Mouse (Mus musculus) lung, postnatal 4 days (tissue): ENCODE results near the gene C8b.

Experiments
- DNase-seq, 2 experiments: peaks; one replicate each; pipeline ENCODE4 v3.0.0; 2021

The C8b gene

GRCm38 (mm10) chr4:104813617-104814016 lies 47.5 kb downstream of the C8b start:
- DNase-seq: no peak

- no peak for DNase-seq
Measured at GRCm38 (mm10) chr4:104816519-104817232, 50.6 kb downstream of the C8b start.

- peak in 1 of 2 experiments; percentile 5 for DNase-seq
Measured at GRCm38 (mm10) chr4:104817509-104817908, 51.4 kb downstream of the C8b start.

- no peak for DNase-seq
Measured at GRCm38 (mm10) chr4:104818986-104819385, 52.9 kb downstream of the C8b start.

- no peak for DNase-seq
Measured at GRCm38 (mm10) chr4:104819891-104820290, 53.8 kb downstream of the C8b start.

- DNase-seq: no peak
Measured at GRCm38 (mm10) chr4:104823597-104824101, 57.5 kb downstream of the C8b start.

- DNase-seq: no peak
Measured at GRCm38 (mm10) chr4:104824381-104825077, 58.4 kb downstream of the C8b start.

GRCm38 (mm10) chr4:104828939-104829338 lies 62.8 kb downstream of the C8b start:
- no peak for DNase-seq

- DNase-seq: no peak
Measured at GRCm38 (mm10) chr4:104835096-104835495, 69.0 kb downstream of the C8b start.

GRCm38 (mm10) chr4:104838342-104838741 lies 72.2 kb downstream of the C8b start:
- DNase-seq: no peak

- no peak for DNase-seq
Measured at GRCm38 (mm10) chr4:104842204-104842603, 76.1 kb downstream of the C8b start.

- DNase-seq: no peak
Measured at GRCm38 (mm10) chr4:104843546-104843945, 77.4 kb downstream of the C8b start.
